Mouse (Mus musculus) brown adipose tissue, adult 24 weeks (tissue): Measurements from ENCODE around the gene Nrbp1. TPM values are rescaled to one million over a fixed set of nuclear protein-coding genes. Genes with fewer than 3 reads are reported as not detected.

ENCODE experiments used
- H3K27ac ChIP-seq: fragments of 200-500 bp; replicated peaks from 2 replicates; pipeline ENCODE4 v1.5.1; 2012; ENCODE audit warnings: low read depth, mild to moderate bottlenecking, low read length
- H3K4me1 ChIP-seq: fragments of 200-500 bp; 2 replicates; pipeline ENCODE4 v1.6.1; 2012; ENCODE audit warnings: low read length, mixed read lengths; ENCODE audit not compliant: control insufficient read depth, insufficient read depth, insufficient read length
- H3K4me3 ChIP-seq: fragments of 200-500 bp; 2 replicates; pipeline ENCODE4 v1.5.1; 2012; ENCODE audit warnings: low read depth, mild to moderate bottlenecking, low read length, moderate library complexity; ENCODE audit not compliant: insufficient read depth
- polyA plus RNA-seq: library from polyadenylated mRNA; stranded (reverse); fragments of >200 nt; gene quantifications from 2 replicates; pipeline ENCODE4 v1.2.4, GENCODE M21; 2012; ENCODE audit not compliant: missing spikeins, insufficient read depth, insufficient read length

Nrbp1 gene
- polyA plus RNA-seq, 1 experiment: 33.7 TPM

- no peak overlapping the region for H3K27ac ChIP-seq
- H3K4me1 ChIP-seq: no peaks in the 10 kb centered on the region
- H3K4me3 ChIP-seq: no peak overlapping the region
Measured at GRCm38 (mm10) chr5:31279245-31279988, 38.8 kb downstream of the Nrbp1 start.

GRCm38 (mm10) chr5:31288225-31288624, 47.6 kb downstream of the Nrbp1 start:
- Histone ChIP-seq H3K4me1 (peaks cover 2% of the 10 kb centered on the region; the same call in 1 of the 2 replicates), H3K4me3 (no peak overlapping the region), H3K27ac (peak overlapping the region; percentile 58; the same call in 1 of the 2 replicates)

GRCm38 (mm10) chr5:31288655-31289054, 48.0 kb downstream of the Nrbp1 start:
- Histone ChIP-seq H3K27ac (peak overlapping the region; percentile 58; the same call in 1 of the 2 replicates), H3K4me1 (peaks cover 2% of the 10 kb centered on the region; the same call in 1 of the 2 replicates), H3K4me3 (no peak overlapping the region)

GRCm38 (mm10) chr5:31289626-31290230, 49.1 kb downstream of the Nrbp1 start:
- Histone ChIP-seq H3K4me1 (peaks cover 2% of the 10 kb centered on the region; the same call in 1 of the 2 replicates), H3K4me3 (no peak overlapping the region), H3K27ac (no peak overlapping the region)

GRCm38 (mm10) chr5:31290521-31291360, 50.1 kb downstream of the Nrbp1 start, which contains the start of gene Ift172:
Gene Ift172, minus strand, starts transcription at chr5:31291116.
- peak within 1 kb of the TSS; percentile 82 for H3K27ac ChIP-seq
- peak within 1 kb of the TSS; percentile 72 for H3K4me3 ChIP-seq
- peaks cover 2% of the 10 kb centered on the region; the same call in 1 of the 2 replicates for H3K4me1 ChIP-seq

GRCm38 (mm10) chr5:31291361-31291688, 50.7 kb downstream of the Nrbp1 start:
- peaks cover 2% of the 10 kb centered on the region; the same call in 1 of the 2 replicates for H3K4me1 ChIP-seq
- H3K4me3 ChIP-seq: peak overlapping the region; percentile 72
- peak overlapping the region; percentile 82 for H3K27ac ChIP-seq

GRCm38 (mm10) chr5:31294964-31295605, 54.4 kb downstream of the Nrbp1 start:
- H3K4me1 ChIP-seq: peaks cover 2% of the 10 kb centered on the region; the same call in 1 of the 2 replicates
- no peak overlapping the region for H3K27ac ChIP-seq
- H3K4me3 ChIP-seq: peak overlapping the region; percentile 68

GRCm38 (mm10) chr5:31295606-31296141, 55.0 kb downstream of the Nrbp1 start, which contains the start of gene Fndc4:
Gene Fndc4, minus strand, starts transcription at chr5:31296080.
- Histone ChIP-seq H3K4me3 (peak within 1 kb of the TSS; percentile 68), H3K27ac (no peak within 1 kb of the TSS), H3K4me1 (peaks cover 2% of the 10 kb centered on the region; the same call in 1 of the 2 replicates)

- Histone ChIP-seq H3K27ac (no peak within 1 kb of the TSS), H3K4me1 (no peaks in the 10 kb centered on the region), H3K4me3 (no peak within 1 kb of the TSS)
Measured at GRCm38 (mm10) chr5:31297047-31297757, 56.5 kb downstream of the Nrbp1 start, which contains the start of gene Gckr. Gene Gckr, plus strand, starts transcription at chr5:31297443.

- H3K4me1 ChIP-seq: no peaks in the 10 kb centered on the region
- H3K4me3 ChIP-seq: no peak overlapping the region
- H3K27ac ChIP-seq: no peak overlapping the region
Measured at GRCm38 (mm10) chr5:31297981-31298380, 57.3 kb downstream of the Nrbp1 start.

- Histone ChIP-seq H3K27ac (no peak overlapping the region), H3K4me3 (no peak overlapping the region), H3K4me1 (no peaks in the 10 kb centered on the region)
Measured at GRCm38 (mm10) chr5:31298486-31298885, 57.8 kb downstream of the Nrbp1 start.
